Mouse (Mus musculus) left cerebral cortex, adult 18-20 months (tissue): ENCODE results near the gene Gm49320. TPM values are rescaled to one million over a fixed set of nuclear protein-coding genes. Genes with fewer than 3 reads are reported as not detected.

Experiments used
- DNase-seq, 2 experiments: peaks; one replicate each; pipeline ENCODE4 v3.0.0; 2021 to 2022; ENCODE audit warnings: low spot score in 2 of 2, mixed read lengths in 1 of 2
- long read RNA-seq, 2 experiments: library from polyadenylated mRNA; stranded (forward); transcript quantifications; one replicate each; pipeline ENCODE4 v2.0.0; 2021
- total RNA-seq, 2 experiments: library from RNA; stranded (reverse); gene quantifications; 2 replicates each; pipeline ENCODE4 v1.2.3; 2021

The Gm49320 gene
- total RNA-seq: not detected
- long read RNA-seq, experiment 1, partial matches to known transcripts: 0 of 1 reads
- long read RNA-seq, experiment 1, other reads (novel, unspliced or antisense): 1 of 1 reads
- long read RNA-seq, experiment 2, partial matches to known transcripts: 0 of 2 reads
- long read RNA-seq, experiment 2, other reads (novel, unspliced or antisense): 2 of 2 reads

DNA sequence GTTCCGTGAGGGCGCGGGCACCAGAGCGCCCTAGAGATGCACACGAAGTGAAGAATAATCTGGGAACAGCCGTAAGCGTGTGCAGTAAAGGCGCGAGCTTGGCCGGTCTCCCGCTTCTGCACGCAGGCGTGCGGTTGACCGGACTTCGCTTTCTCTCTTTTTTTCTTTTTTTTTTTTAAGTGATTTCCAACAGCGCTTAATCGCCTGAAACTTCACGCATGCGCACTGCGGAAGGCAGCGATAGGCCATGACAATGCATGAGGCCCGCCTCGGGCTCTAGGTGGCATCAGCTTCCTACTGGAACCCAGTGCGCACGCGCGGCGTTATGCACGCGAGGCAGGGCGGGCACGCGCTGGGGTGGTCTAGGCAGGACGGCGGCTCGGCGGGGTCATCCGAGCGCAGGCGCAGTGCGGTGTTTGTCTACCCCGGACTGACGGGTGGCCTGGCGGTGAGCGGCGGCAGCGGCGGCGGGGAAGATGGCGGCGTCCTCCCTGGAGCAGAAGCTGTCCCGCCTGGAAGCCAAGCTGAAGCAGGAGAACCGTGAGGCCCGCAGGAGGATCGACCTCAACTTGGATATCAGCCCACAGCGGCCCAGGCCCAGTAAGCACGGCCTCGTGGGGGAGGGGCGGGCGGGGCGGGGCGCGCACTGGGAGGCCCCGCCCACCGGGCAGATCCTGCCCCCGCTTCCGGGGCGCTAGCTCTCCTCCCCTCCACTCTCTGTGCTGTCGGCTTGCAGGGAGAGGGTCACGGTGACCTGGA lies at the start of gene Gm49320, which contains the start of gene Map2k7:
Gm49320 (plus strand) TSS at position 432 of the 759 bp plus-strand sequence.
Map2k7 (plus strand) TSS at position 307 of the 759 bp plus-strand sequence.
- peak; percentile 100 for DNase-seq

DNA sequence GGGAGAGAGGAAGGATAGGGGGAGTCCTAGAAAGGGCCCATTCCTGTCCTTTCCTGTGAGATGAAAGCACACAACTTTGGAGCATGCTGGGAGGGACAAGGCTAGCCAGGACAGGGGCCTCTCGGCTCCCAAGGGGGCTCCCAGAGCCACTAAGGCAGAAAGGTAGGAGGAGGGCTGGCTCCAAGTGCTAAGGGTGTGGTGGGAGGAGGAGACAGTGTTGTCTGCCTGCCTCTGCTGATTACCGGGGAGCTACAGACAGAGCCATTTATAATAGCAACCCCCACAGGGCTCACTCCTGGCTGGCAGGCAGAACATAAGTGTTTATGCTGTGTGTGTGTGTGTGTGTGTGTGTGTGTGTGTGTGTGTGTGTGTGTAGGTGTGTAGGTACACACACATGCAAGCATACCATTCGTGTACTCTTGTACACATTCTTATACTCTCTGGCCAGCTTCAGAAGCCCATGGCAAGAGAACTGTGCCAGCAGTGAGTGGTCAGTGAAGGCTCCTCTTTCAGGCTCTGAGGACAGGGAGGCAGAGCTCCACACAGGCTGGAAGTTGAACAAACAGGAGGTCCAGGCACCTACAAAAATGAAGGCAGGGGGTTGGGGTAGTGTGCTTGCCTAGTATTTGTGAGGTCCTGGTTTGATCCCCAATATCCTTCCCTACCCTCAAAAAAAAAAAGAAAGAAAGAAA lies 49.5 kb upstream of the Gm49320 start:
- no peak for DNase-seq

- no peak for DNase-seq
Measured at GRCm38 (mm10) chr8:4192305-4192704, 46.4 kb upstream of the Gm49320 start.

- DNase-seq: peak; percentile 91 to 92
Measured at GRCm38 (mm10) chr8:4192807-4193587, 45.7 kb upstream of the Gm49320 start.

- no peak for DNase-seq
Measured at GRCm38 (mm10) chr8:4193588-4193894, 45.1 kb upstream of the Gm49320 start.

DNA sequence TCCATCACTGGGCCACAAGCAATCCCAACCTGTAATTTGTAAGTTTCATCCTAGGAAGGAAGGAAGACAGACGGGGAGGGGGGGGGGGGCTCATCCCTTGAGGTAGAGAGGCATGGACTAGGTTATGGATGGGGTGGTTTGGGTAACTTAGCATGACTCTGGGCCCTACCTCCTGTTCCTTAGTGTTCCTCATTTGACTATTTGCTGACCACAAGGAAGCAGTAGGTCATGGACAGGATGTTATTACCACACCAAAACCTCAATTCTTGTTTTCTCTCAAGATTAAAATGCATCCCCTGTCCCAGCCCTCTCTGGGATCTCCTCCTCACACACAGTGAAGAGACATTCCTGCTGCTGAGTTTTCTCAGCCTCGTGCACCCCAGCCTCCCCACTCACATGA lies 37.3 kb upstream of the Gm49320 start:
- DNase-seq: no peak

GRCm38 (mm10) chr8:4205246-4206123 lies 33.2 kb upstream of the Gm49320 start:
- DNase-seq: no peak

DNA sequence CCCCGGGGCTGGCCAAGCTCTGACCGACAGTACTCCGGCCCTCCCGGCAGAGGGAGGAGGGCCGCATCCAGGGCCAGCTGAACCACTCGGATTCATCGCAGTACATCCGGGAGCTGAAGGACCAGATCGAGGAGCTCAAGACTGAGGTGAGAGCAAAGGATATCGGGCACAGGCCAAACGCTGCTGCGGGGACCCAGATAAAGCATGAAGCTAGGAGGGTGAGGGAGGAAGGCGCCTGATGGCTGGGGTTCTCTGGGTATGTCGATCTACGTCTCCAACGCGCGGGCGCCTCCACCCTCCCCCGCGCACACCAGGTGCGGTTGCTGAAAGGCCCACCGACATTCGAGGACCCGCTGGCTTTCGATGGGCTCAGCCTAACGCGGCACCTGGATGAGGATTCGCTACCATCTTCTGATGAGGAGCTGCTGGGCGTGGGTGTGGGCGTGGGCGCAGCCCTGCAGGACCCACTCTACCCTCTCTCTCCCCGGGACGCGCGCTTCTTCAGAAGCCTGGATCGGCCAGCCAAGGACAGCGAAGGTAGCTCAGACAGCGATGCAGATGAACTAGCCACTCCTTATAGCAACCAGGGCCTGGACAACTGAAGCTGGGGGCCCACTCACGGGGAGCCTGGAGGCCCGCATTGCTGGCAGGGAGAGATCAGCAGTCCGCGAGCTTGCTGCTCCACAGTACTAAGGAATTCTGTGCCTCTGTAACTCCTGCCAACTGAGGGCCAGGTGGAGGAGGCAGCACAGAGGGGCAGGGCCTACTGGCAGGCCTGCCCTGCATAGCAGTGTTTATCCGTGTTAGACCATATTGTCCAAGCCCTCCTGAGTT lies 32.3 kb upstream of the Gm49320 start:
- peak in 1 of 2 experiments; percentile 44 for DNase-seq

- no peak for DNase-seq
Measured at GRCm38 (mm10) chr8:4207016-4207350, 31.7 kb upstream of the Gm49320 start.

DNA sequence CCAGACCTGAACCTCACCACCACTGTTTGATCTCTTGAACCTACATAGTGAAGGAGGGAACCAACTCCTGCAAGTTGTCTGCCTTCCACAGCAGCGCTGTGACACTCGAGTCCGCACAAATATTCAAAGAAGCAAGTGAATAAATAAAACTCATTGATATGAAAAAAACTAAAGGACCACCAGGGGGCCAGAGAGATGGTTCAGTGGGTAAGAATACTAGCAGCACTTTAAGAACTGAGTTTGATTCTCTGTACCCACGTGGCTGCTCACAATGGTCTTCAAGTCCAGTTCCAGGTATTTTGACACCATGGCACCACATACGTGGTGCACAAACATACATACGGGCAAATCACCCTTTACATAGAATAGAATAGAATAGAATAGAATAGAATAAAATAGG lies 27.6 kb upstream of the Gm49320 start:
- no peak for DNase-seq

DNA sequence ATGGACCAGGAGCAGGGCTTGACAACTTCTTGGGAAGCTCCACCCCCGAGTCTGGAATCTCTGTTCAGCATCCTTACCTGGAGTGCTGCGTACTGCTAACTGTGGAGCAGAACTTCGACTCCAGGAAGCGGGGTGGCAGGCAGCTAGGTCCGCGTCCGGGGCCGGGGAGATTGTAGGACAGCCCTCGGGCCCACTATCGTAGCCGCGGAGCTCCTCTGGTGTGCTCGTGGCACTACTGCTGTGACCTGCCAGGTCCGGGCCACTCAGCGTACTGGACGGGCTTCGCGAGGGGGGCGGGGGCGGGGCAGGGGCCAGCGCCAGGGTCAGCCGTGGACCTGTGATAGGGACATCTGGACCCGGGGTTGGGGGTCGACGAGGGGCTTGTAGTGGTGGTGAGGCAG lies 25.9 kb upstream of the Gm49320 start:
- no peak for DNase-seq

GRCm38 (mm10) chr8:4213210-4214005 lies 25.3 kb upstream of the Gm49320 start:
- no peak for DNase-seq

GRCm38 (mm10) chr8:4214006-4214980 lies 24.4 kb upstream of the Gm49320 start:
- peak in 1 of 2 experiments; percentile 25 for DNase-seq

DNA sequence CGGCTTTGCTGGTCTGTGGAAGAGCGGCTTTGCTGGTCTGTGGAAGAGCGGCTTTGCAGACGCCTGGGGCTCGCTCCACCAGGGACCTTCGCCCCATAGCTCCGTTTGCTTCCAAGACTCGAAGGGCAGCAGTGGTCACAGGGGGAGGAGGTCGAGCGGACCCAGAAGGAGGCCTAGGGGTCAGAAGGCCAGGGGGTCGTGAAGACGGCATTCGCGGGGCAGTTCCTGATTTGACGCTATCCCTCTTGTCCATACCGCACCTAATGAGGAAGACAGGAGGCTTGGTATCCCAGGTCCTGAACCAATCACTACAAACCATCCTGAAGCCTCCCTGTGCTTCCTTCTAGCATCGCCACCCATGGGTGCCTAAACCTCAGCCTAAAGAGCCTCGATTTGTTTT lies 22.4 kb upstream of the Gm49320 start:
- DNase-seq: peak in 1 of 2 experiments; percentile 22

- DNase-seq: peak in 1 of 2 experiments; percentile 63
Measured at GRCm38 (mm10) chr8:4216791-4217621, 21.7 kb upstream of the Gm49320 start, which contains the start of gene Prr36. Prr36 (minus strand) TSS chr8:4217459.

- peak in 1 of 2 experiments; percentile 39 for DNase-seq
Measured at GRCm38 (mm10) chr8:4219617-4220016, 19.0 kb upstream of the Gm49320 start.

DNA sequence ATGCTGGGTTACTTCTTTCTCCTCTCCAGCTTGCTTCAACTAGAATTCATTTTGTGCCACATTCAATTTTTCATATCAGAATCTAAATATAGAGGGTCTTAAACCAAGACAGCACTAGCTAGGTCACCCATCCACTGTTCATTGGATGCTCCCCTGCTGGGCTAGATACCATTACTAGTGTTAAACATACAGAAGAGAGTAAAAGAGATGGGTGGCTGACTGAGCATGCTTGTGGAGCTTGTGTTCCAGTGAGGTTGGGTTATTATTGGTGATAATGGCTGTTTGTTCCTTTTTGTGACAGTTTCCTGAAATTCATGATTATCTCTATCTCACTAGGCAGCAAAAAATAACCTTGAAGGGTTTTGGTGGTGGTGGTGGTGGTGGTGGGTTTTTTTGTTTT lies 16.6 kb upstream of the Gm49320 start:
- DNase-seq: no peak
